Mouse (Mus musculus) embryonic fibroblast, embryonic 13.5 days (primary cell): ENCODE data around the gene Ctnna3.

Experiments
- CTCF ChIP-seq: IDR thresholded peaks from 2 replicates; pipeline ENCODE4 v1.5.1; 2011; ENCODE audit warnings: mild to moderate bottlenecking, control low read depth, low read length, moderate library complexity, borderline replicate concordance; ENCODE audit not compliant: insufficient read depth
- POLR2A ChIP-seq: IDR thresholded peaks from 2 replicates; pipeline ENCODE4 v1.6.1; 2011; ENCODE audit warnings: low read depth, mild to moderate bottlenecking, control low read depth, low read length, moderate library complexity

- no peak for TF ChIP-seq POLR2A
- no peak for TF ChIP-seq CTCF
Observed at GRCm38 (mm10) chr10:63978969-63979368, 549.1 kb downstream of the Ctnna3 start.
